Mouse (Mus musculus): ENCODE measurements around the gene Hist2h2bb.
"Not testable (repeated sequence)": the region's sequence is repeated elsewhere in the genome, so short reads cannot be mapped to it uniquely, and the experiment has no call there.

DNA sequence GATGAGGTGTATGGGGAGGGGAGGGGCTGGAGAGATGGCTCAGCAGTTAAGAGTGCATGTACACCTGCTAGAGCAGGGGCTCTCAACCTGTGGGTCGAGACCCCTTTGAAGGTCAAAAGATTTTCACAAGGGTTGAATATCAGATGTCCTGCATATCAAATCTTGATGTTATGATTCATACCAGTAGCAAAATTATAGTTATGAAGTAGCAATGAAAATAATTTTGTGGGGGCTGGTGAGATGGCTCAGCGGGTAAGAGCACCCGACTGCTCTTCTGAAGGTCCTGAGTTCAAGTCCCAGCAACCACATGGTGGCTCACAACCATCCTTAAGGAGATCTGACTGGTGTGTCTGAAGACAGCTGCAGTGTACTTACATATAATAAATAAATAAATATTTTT, 21.2 kb downstream of the Hist2h2bb start:
- not testable (repeated sequence) for TF ChIP-seq CTCF, EP300 (IDR thresholded peaks at IDR 0.05; ENCODE audit: low read depth)
